Mouse (Mus musculus) ovary, adult 2 months (tissue): ENCODE measurements around the gene Zfp266. TPM values are rescaled to one million over a fixed set of nuclear protein-coding genes. Genes with fewer than 3 reads are reported as not detected.

Experiments used
- polyA plus RNA-seq: library from polyadenylated mRNA; depleted of rRNA; stranded (reverse); fragments of >200 nt; gene quantifications from 2 replicates; pipeline ENCODE4 v1.2.3, GENCODE M21; 2012; rRNA removed

The Zfp266 gene
- 4.2 and 4.7 TPM in 2 replicates for polyA plus RNA-seq

GRCm38 (mm10) chr9:20521306-20521957 lies at the start of gene Zfp266:
TSS of gene Zfp266 (minus strand) at chr9:20521417.

DNA sequence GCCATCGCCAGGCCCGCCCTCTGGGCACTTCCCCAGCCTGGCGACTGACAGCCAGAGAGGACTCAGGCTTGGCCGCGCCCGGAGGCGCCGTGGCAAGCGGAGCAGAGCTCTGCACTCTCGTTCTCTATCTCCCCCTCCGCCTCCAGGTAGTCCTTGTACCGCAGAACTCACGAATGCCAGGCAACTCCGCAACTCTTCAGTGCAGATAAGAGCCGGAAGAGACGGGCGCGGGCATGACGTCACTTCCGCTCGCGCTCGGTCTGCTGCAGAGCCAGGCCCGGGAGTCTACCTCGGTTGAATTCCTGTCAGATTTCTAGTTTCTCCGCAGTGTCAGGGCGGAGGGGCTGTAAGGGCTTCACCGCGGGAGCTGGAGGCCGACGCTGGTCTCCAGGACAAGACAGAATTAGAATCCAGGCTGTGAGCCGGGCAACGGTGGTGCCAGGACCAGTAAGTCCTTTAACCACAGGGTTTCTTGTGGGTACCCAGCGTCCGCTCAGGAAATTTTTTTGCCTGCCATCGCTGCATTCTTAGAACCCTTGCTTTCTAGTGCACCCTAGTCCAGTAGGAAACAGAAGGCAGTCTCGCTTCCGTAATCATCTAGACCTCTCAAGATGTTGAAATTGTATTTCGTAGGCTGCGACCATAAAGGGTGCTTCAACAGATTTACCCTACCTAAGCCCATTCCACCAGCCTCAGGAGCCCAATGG lies 28.5 kb downstream of the Zfp266 start, which contains the start of gene Zfp426:
Gene Zfp426 (minus strand): TSS at position 220 of the 707 bp plus-strand sequence.

GRCm38 (mm10) chr9:20459377-20460317 lies 61.6 kb downstream of the Zfp266 start, which contains the start of gene Zfp26:
TSS of gene Zfp26 (minus strand) at chr9:20460162.

Other genes starting within 250 kb of the Zfp266 start
- not detected in 2 replicates for gene Olfr39, start 239.1 kb downstream of the Zfp266 start, polyA plus RNA-seq
- gene Olfr873, start 222.9 kb downstream of the Zfp266 start, polyA plus RNA-seq: not detected in 2 replicates
- not detected in 2 replicates for gene Olfr18, start 185.3 kb downstream of the Zfp266 start, polyA plus RNA-seq
- 1.2 and 1.7 TPM in 2 replicates for gene Zfp560, start 136.2 kb downstream of the Zfp266 start, polyA plus RNA-seq
- 1.5 and 1.9 TPM in 2 replicates for gene Zfp26, start 61.3 kb downstream of the Zfp266 start, polyA plus RNA-seq
- gene Zfp426, start 28.7 kb downstream of the Zfp266 start, polyA plus RNA-seq: 4.5 and 4.6 TPM in 2 replicates
- gene Zfp846, start 59.9 kb upstream of the Zfp266 start, polyA plus RNA-seq: 2.4 and 3.1 TPM in 2 replicates
- gene Ubl5, start 121.5 kb upstream of the Zfp266 start, polyA plus RNA-seq: 56.8 and 128 TPM in 2 replicates
- 57.1 and 59.6 TPM in 2 replicates for gene Fbxl12, start 123.3 kb upstream of the Zfp266 start, polyA plus RNA-seq
- gene Pin1, start 130.7 kb upstream of the Zfp266 start, polyA plus RNA-seq: 34.2 and 37.1 TPM in 2 replicates
- gene Olfm2, start 224.9 kb upstream of the Zfp266 start, polyA plus RNA-seq: 23.7 and 27.4 TPM in 2 replicates